Mouse (Mus musculus) forebrain, embryonic 15.5 days (tissue): Measurements from ENCODE around the gene St14. TPM values are rescaled to one million over a fixed set of nuclear protein-coding genes. Genes with fewer than 3 reads are reported as not detected.

Experiments
- ATAC-seq: fragments of 200-750 bp; cut with Nextera tagmentation; replicated peaks from 2 replicates; pipeline ENCODE4 v1.8.0; 2017; ENCODE audit warnings: mild to moderate bottlenecking, moderate TSS enrichment, moderate library complexity
- H3K27ac ChIP-seq: fragments of 300-500 bp; sonication (generic); replicated peaks from 2 replicates; pipeline ENCODE4 v1.5.1; 2015; ENCODE audit warnings: mild to moderate bottlenecking, inconsistent platforms
- H3K27me3 ChIP-seq: fragments of 300-500 bp; sonication (generic); 2 replicates; pipeline ENCODE4 v1.6.1; 2015; ENCODE audit warnings: inconsistent platforms
- H3K36me3 ChIP-seq: fragments of 300-500 bp; sonication (generic); 2 replicates; pipeline ENCODE4 v1.6.1; 2015; ENCODE audit warnings: mild to moderate bottlenecking, inconsistent platforms
- H3K4me1 ChIP-seq: fragments of 300-500 bp; sonication (generic); 2 replicates; pipeline ENCODE4 v1.6.1; 2015; ENCODE audit warnings: inconsistent platforms
- H3K4me2 ChIP-seq: fragments of 300-500 bp; sonication (generic); replicated peaks from 2 replicates; pipeline ENCODE4 v1.6.1; 2015; ENCODE audit warnings: mild to moderate bottlenecking, inconsistent platforms
- H3K4me3 ChIP-seq: fragments of 300-500 bp; sonication (generic); 2 replicates; pipeline ENCODE4 v1.5.1; 2015; ENCODE audit warnings: mild to moderate bottlenecking, inconsistent platforms
- H3K9ac ChIP-seq: fragments of 300-500 bp; sonication (generic); replicated peaks from 2 replicates; pipeline ENCODE4 v1.6.1; 2015; ENCODE audit warnings: mild to moderate bottlenecking, inconsistent platforms
- H3K9me3 ChIP-seq: fragments of 300-500 bp; sonication (generic); 2 replicates; pipeline ENCODE4 v1.6.1; 2016; ENCODE audit warnings: inconsistent platforms
- WGBS: fragments of 180-500 bp; shearing (Covaris S2); methylation state at CpG from one replicate; pipeline ENCODE4 v1.1.7; 2015; ENCODE audit warnings: mixed read lengths; 5-methylcytosine and 5-hydroxymethylcytosine counted together
- polyA plus RNA-seq: library from polyadenylated mRNA; unstranded; fragments of >200 nt; fragmentation: Nextera tagmentation; extraction: Ambion mirVana; gene quantifications from 2 replicates; pipeline ENCODE4 v1.2.1, GENCODE M21; 2015

St14 gene
- polyA plus RNA-seq, 1 experiment from 2014 or later: 0.36 TPM

GRCm38 (mm10) chr9:31119882-31120532 lies 11.6 kb downstream of the St14 start:
- Histone ChIP-seq H3K4me1 (peaks cover 13% of the 10 kb centered on the region), H3K9me3 (no peaks in the 10 kb centered on the region), H3K9ac (no peak overlapping the region), H3K4me2 (no peak overlapping the region), H3K36me3 (no peaks in the 10 kb centered on the region), H3K27me3 (no peaks in the 10 kb centered on the region), H3K27ac (no peak overlapping the region), H3K4me3 (no peak overlapping the region)
- WGBS: 61% methylated on average over 11 of the region's 11 CpGs
- no peak for ATAC-seq

DNA sequence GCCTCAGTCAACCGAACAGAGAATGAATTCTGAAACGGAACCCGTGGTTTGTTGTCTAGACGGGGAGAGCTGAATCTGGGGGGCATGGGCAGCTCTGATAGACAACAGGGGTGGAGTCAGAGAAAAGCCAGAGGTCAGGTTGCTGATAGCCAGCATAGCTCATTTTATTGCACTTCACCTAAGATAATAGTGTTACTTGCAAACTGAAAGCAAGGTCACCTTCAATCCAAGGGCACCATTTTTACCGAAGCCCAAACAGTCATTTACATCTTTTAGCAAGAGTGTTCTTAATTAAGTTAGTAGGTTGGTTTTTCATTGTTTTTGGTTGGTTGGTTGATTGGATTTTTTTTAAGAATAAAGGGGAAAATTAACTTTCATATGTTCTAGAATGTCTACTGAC lies 12.2 kb downstream of the St14 start:
- H3K27ac ChIP-seq: no peak overlapping the region
- H3K4me3 ChIP-seq: no peak overlapping the region
- no peak for ATAC-seq
- H3K9me3 ChIP-seq: no peaks in the 10 kb centered on the region
- no peak overlapping the region for H3K9ac ChIP-seq
- no peaks in the 10 kb centered on the region for H3K36me3 ChIP-seq
- no peaks in the 10 kb centered on the region for H3K27me3 ChIP-seq
- 78% methylated on average over 5 of the region's 5 CpGs for WGBS
- H3K4me1 ChIP-seq: peaks cover 13% of the 10 kb centered on the region
- no peak overlapping the region for H3K4me2 ChIP-seq

GRCm38 (mm10) chr9:31118520-31119298 lies 12.9 kb downstream of the St14 start:
- 41% methylated on average over 11 of the region's 11 CpGs for WGBS
- H3K9ac ChIP-seq: no peak overlapping the region
- H3K36me3 ChIP-seq: no peaks in the 10 kb centered on the region
- no peaks in the 10 kb centered on the region for H3K27me3 ChIP-seq
- no peak for ATAC-seq
- no peak overlapping the region for H3K27ac ChIP-seq
- no peak overlapping the region for H3K4me3 ChIP-seq
- no peak overlapping the region for H3K4me2 ChIP-seq
- no peaks in the 10 kb centered on the region for H3K9me3 ChIP-seq
- peaks cover 13% of the 10 kb centered on the region for H3K4me1 ChIP-seq

DNA sequence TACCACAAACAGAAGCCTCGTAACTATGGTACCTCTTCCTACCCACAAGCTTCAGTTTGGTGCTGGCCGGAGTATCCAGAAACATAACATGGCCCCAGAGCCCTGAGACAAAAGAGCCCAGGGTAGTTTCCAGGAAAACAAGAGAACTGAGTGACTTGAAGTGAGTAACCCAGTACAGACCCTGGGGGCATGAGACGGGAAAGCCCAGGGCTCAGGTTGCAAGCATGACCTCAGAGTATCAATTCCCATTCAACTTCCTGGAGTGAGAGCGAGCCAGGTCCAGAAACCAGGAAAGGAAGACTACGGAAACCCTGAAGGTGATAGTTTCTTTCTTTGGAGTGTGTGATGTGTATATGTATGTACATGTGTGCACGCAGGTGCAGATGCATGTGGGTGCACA lies 14.2 kb downstream of the St14 start:
- H3K4me1 ChIP-seq: peaks cover 12% of the 10 kb centered on the region
- H3K36me3 ChIP-seq: no peaks in the 10 kb centered on the region
- no peak overlapping the region for H3K4me3 ChIP-seq
- H3K4me2 ChIP-seq: no peak overlapping the region
- H3K9me3 ChIP-seq: no peaks in the 10 kb centered on the region
- 87% methylated on average over 6 of the region's 6 CpGs for WGBS
- no peaks in the 10 kb centered on the region for H3K27me3 ChIP-seq
- H3K9ac ChIP-seq: no peak overlapping the region
- no peak for ATAC-seq
- H3K27ac ChIP-seq: no peak overlapping the region

GRCm38 (mm10) chr9:31117088-31117487 lies 14.6 kb downstream of the St14 start:
- H3K27ac ChIP-seq: no peak overlapping the region
- no peaks in the 10 kb centered on the region for H3K9me3 ChIP-seq
- no peak for ATAC-seq
- no peak overlapping the region for H3K4me2 ChIP-seq
- H3K36me3 ChIP-seq: no peaks in the 10 kb centered on the region
- 91% methylated on average over 11 of the region's 11 CpGs for WGBS
- H3K27me3 ChIP-seq: no peaks in the 10 kb centered on the region
- no peak overlapping the region for H3K4me3 ChIP-seq
- peaks cover 8% of the 10 kb centered on the region for H3K4me1 ChIP-seq
- H3K9ac ChIP-seq: no peak overlapping the region

GRCm38 (mm10) chr9:31115586-31115985 lies 16.1 kb downstream of the St14 start:
- Histone ChIP-seq H3K4me2 (no peak overlapping the region), H3K9ac (no peak overlapping the region), H3K27me3 (no peaks in the 10 kb centered on the region), H3K4me3 (no peak overlapping the region), H3K4me1 (peaks cover 4% of the 10 kb centered on the region), H3K9me3 (no peaks in the 10 kb centered on the region), H3K36me3 (no peaks in the 10 kb centered on the region), H3K27ac (no peak overlapping the region)
- ATAC-seq: no peak

DNA sequence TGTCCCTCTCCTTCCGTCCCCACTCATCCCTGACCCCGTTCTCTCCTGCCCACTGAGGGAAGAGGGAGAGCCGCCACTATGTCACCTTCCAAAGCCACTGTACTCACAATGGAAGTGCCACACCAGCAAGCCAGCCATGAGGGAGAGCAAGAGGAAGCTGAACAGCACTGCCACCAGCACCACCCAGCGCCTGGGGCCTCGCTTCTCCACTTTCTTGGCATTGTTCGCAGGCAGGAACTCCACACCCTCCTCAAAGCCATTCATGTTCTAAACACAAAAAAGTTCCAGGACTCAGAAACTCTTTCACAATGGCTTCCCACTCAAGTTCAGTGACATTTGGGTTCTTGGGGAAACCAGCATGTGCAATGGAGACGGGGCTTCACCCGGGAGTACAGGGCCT lies 23.2 kb downstream of the St14 start:
- Histone ChIP-seq H3K27me3 (no peaks in the 10 kb centered on the region), H3K4me3 (no peak overlapping the region), H3K36me3 (no peaks in the 10 kb centered on the region), H3K9me3 (no peaks in the 10 kb centered on the region), H3K9ac (no peak overlapping the region), H3K4me1 (no peaks in the 10 kb centered on the region), H3K4me2 (no peak overlapping the region), H3K27ac (no peak overlapping the region)
- WGBS: 90% methylated on average over 8 of the region's 8 CpGs
- ATAC-seq: no peak

DNA sequence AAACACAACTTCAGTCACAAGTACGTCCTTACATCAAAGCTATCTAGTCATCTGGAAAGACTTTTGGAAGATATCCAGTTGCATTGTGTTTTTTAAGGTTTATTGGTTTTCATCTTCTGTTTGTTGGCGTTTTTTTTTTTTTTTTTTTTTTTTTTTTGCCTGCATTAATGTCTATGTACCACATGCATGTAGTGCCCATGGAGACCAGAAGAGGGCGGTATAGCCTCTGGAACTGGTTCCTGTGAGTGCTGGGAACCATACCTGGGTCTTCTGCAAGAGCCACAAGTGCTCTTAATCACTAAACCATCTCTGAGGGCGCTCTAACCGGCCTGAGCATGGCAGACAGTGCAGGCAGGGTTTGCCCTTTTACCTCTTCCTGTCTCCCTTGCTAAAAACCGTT lies 33.5 kb downstream of the St14 start:
- ATAC-seq: no peak
- no peak overlapping the region for H3K9ac ChIP-seq
- 72% methylated on average over 6 of the region's 6 CpGs for WGBS
- no peaks in the 10 kb centered on the region for H3K9me3 ChIP-seq
- H3K36me3 ChIP-seq: no peaks in the 10 kb centered on the region
- no peak overlapping the region for H3K4me2 ChIP-seq
- no peaks in the 10 kb centered on the region for H3K4me1 ChIP-seq
- H3K27me3 ChIP-seq: no peaks in the 10 kb centered on the region
- no peak overlapping the region for H3K27ac ChIP-seq
- no peak overlapping the region for H3K4me3 ChIP-seq

DNA sequence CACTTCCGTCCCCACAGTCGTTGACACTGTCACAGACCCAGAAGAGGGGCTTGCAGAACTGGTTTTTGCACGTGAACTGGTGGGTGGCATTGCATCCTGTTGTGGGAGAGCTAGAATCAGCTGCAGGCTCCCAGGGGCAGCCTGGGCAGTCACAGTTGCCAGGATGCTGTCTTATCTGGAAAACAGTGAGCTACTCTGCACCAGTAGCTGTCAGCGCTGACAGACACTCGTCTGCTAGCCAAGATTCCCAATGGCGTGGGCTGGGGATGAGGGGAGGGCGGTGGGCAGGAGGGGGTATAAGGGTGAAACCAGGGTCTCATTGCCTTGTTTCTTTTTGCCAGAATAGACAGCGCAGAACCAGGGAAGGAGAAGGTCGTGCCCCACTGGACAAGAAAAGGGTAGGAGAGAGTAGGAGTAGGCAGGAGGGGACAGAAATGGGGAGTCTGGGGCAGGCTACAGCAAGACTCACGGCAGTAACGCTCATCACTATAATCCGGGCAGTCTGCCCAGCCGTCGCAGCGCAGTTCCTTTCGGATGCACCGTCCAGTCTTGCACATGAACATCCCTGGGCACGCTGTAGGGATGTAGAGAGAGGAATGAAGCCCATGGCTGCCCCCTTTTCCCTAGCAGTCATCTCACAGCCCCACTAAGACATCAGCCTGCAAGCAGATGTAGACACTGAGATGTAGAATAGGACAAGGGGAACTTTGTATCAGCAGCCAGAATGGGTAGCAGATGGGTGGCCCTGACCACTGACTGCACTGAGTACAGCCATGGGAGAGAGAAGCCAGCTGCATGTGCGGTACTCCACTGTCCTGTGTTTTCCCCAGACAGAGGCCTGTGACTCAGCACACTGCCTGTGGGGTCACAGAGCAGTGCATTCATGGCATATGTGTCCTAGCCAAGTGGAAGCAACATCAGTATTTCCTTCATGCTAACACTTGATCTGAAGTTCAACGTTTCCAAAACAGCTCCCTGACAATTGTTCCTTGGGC lies 34.3 kb downstream of the St14 start:
- Histone ChIP-seq H3K9me3 (no peaks in the 10 kb centered on the region), H3K27ac (no peak overlapping the region), H3K36me3 (no peaks in the 10 kb centered on the region), H3K4me3 (no peak overlapping the region), H3K27me3 (no peaks in the 10 kb centered on the region), H3K4me2 (no peak overlapping the region), H3K9ac (no peak overlapping the region), H3K4me1 (no peaks in the 10 kb centered on the region)
- 80% methylated on average over 20 of the region's 20 CpGs for WGBS
- ATAC-seq: no peak

GRCm38 (mm10) chr9:31092833-31093195 lies 38.8 kb downstream of the St14 start:
- Histone ChIP-seq H3K4me2 (no peak overlapping the region), H3K4me1 (peaks cover under 1% of the 10 kb centered on the region; the same call in 1 of the 2 replicates), H3K27me3 (no peaks in the 10 kb centered on the region), H3K9me3 (no peaks in the 10 kb centered on the region), H3K4me3 (no peak overlapping the region), H3K36me3 (no peaks in the 10 kb centered on the region), H3K9ac (no peak overlapping the region), H3K27ac (no peak overlapping the region)
- no peak for ATAC-seq
- WGBS: 96% methylated on average over 10 of the region's 10 CpGs

GRCm38 (mm10) chr9:31092111-31092832 lies 39.4 kb downstream of the St14 start:
- Histone ChIP-seq H3K27me3 (no peaks in the 10 kb centered on the region), H3K9ac (no peak overlapping the region), H3K4me3 (no peak overlapping the region), H3K36me3 (no peaks in the 10 kb centered on the region), H3K4me2 (no peak overlapping the region), H3K4me1 (peaks cover 6% of the 10 kb centered on the region; the same call in 1 of the 2 replicates), H3K27ac (no peak overlapping the region), H3K9me3 (no peaks in the 10 kb centered on the region)
- ATAC-seq: no peak
- WGBS: 87% methylated on average over 18 of the region's 18 CpGs
